Mouse (Mus musculus): ENCODE results near the gene Stambp. TPM values are rescaled to one million over a fixed set of nuclear protein-coding genes. Genes with fewer than 3 reads are reported as not detected.

Stambp gene
- polyA plus RNA-seq (2012; rRNA removed) = 2.6 and 3.0 TPM in 2 replicates

GRCm38 (mm10) chr6:83572671-83573070 is at the start of gene Stambp:
TSS of gene Stambp (minus strand) at chr6:83572729.

GRCm38 (mm10) chr6:83536028-83536794 is 36.3 kb downstream of the Stambp start, which contains the start of gene Actg2:
TSS of gene Actg2 (minus strand) at chr6:83536265.

GRCm38 (mm10) chr6:83506258-83507167 is 66.0 kb downstream of the Stambp start, which contains the start of gene Dguok:
TSS of gene Dguok (minus strand) at chr6:83506969.

Other genes with a start within 250 kb of the Stambp start
- gene Mthfd2, start 246.8 kb downstream of the Stambp start, polyA plus RNA-seq (2012; rRNA removed) = 2.7 and 3.3 TPM in 2 replicates
- 7.2 and 24.2 TPM in 2 replicates for gene Mob1a, start 246.7 kb downstream of the Stambp start, polyA plus RNA-seq (2012; rRNA removed)
- gene Bola3, start 223.6 kb downstream of the Stambp start, polyA plus RNA-seq (2012; rRNA removed) = 6.1 and 80.9 TPM in 2 replicates
- 3.3 and 5.1 TPM in 2 replicates for gene Tet3, start 113.6 kb downstream of the Stambp start, polyA plus RNA-seq (2012; rRNA removed)
- 12.0 and 15.7 TPM in 2 replicates for gene Dguok, start 65.8 kb downstream of the Stambp start, polyA plus RNA-seq (2012; rRNA removed)
- 957 and 1,409 TPM in 2 replicates for gene Actg2, start 36.5 kb downstream of the Stambp start, polyA plus RNA-seq (2012; rRNA removed)
- gene Clec4f, start 83.5 kb upstream of the Stambp start, polyA plus RNA-seq (2012; rRNA removed) = 0.35 TPM in 1 of 2 replicates, not detected in the other
- 0.11 TPM in 1 of 2 replicates, not detected in the other for gene Cd207, start 105.1 kb upstream of the Stambp start, polyA plus RNA-seq (2012; rRNA removed)
- not detected in 2 replicates for gene Vax2, start 138.5 kb upstream of the Stambp start, polyA plus RNA-seq (2012; rRNA removed)
- not detected in 2 replicates for gene Atp6v1b1, start 170.3 kb upstream of the Stambp start, polyA plus RNA-seq (2012; rRNA removed)
- gene Ankrd53, start 189.9 kb upstream of the Stambp start, polyA plus RNA-seq (2012; rRNA removed) = not detected in 2 replicates
- 42.1 and 51.5 TPM in 2 replicates for gene Tex261, start 203.1 kb upstream of the Stambp start, polyA plus RNA-seq (2012; rRNA removed)
- 12.2 and 15.6 TPM in 2 replicates for gene Nagk, start 222.3 kb upstream of the Stambp start, polyA plus RNA-seq (2012; rRNA removed)

All from stomach, adult 2 months (tissue).